ENCODE assay signal across 31 mouse cellular contexts in the genomic region with DNA sequence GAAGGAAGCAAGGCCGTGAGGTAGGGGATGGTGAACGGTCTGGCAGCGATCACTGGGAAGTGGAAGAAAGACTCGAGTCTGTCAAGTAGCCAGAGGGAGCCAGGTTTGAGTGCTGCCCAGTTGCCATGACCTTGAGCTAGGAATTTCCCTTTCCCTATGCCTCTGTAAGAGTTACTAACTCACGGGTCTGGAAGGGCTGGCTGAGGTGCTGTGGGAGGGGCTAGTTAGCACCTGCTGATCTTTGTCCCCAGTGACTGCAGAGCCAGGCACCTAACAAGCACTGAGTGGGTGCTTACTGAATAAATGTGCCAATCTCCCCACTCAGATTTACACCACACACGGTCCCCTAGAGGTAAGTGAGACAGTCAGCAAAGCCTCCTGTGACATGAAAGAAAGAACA. TPM values are rescaled to one million over a fixed set of nuclear protein-coding genes. Genes with fewer than 3 reads are reported as not detected.
DNase-seq lines count a peak whose midpoint lies in the region; ATAC-seq and TF ChIP-seq lines count a peak whose summit lies in the region.
"Had no signal": no experiment of that assay in that cellular context is flagged by ENCODE, and none has a peak within 500 bp of the region (broad histone marks: within the 10 kb centered on the region; RNA-seq: fewer than 3 reads in every experiment).

No protein-coding gene starts in this region.

- H3K4me1 ChIP-seq in heart, embryonic 12.5 days (replicated peaks), result no peaks in the 10 kb centered on the region
- peaks cover 0 to 23% of the 10 kb centered on the region in 2 experiments; a peak in 1 of 4 replicates for H3K4me1 ChIP-seq in ES-E14 (ENCODE audit: control insufficient read depth in 2 of 2, insufficient read depth in 2 of 2, low read length in 2 of 2, poor library complexity in 1 of 2)
- H3K4me1 ChIP-seq: forebrain, embryonic 10.5 days; hindbrain, embryonic 10.5 days; limb, embryonic 15.5 days; neural tube, embryonic 12.5 days had no signal

- H3K4me2 ChIP-seq in heart, embryonic 12.5 days, result no peak overlapping the region
- H3K4me2 ChIP-seq: limb, embryonic 15.5 days; neural tube, embryonic 12.5 days had no signal

- no peak overlapping the region for H3K9ac ChIP-seq in heart, embryonic 12.5 days
- H3K9ac ChIP-seq in ES-E14 (ENCODE audit: insufficient read depth, low read depth, low read length, poor library complexity, severe bottlenecking), result no peak overlapping the region
- H3K9ac ChIP-seq: limb, embryonic 15.5 days; neural tube, embryonic 12.5 days had no signal

- no peak overlapping the region for H3K4me3 ChIP-seq in heart, embryonic 12.5 days
- H3K4me3 ChIP-seq in ES-E14 (ENCODE audit: insufficient read depth in 1 of 2, low read depth in 1 of 2, low read length in 2 of 2, poor library complexity in 1 of 2, severe bottlenecking in 1 of 2), result no peak overlapping the region
- H3K4me3 ChIP-seq: forebrain, embryonic 10.5 days; hindbrain, embryonic 10.5 days; limb, embryonic 15.5 days; neural tube, embryonic 12.5 days had no signal

- H3K27me3 ChIP-seq in heart, embryonic 12.5 days (replicated peaks), result no peaks in the 10 kb centered on the region
- H3K27me3 ChIP-seq: limb, embryonic 15.5 days; neural tube, embryonic 12.5 days; Patski had no signal

- 80% methylated on average over 6 of the region's 6 CpGs for WGBS in heart, embryonic 12.5 days

- peaks cover 95% of the 10 kb centered on the region for H3K36me3 ChIP-seq in heart, embryonic 12.5 days
- peaks cover 82% of the 10 kb centered on the region for H3K36me3 ChIP-seq in ES-E14 (ENCODE audit: control insufficient read depth, insufficient read depth, low read length, poor library complexity, severe bottlenecking)

- peak overlapping the region; percentile 63 for H3K27ac ChIP-seq in heart, embryonic 12.5 days (ENCODE audit: poor library complexity, severe bottlenecking)
- peak overlapping the region; percentile 23; the same call in 1 of the 2 replicates for H3K27ac ChIP-seq in ES-E14 (ENCODE audit: insufficient read depth, low read depth, low read length, poor library complexity, severe bottlenecking)
- H3K27ac ChIP-seq: forebrain, embryonic 10.5 days; hindbrain, embryonic 10.5 days; kidney, postnatal 0 days; limb, embryonic 15.5 days; neural tube, embryonic 12.5 days had no signal

- no peak for DNase-seq in heart, adult 9 months (ENCODE audit: low spot score in 2 of 2)
- DNase-seq in kidney, postnatal 25 days, result peak; percentile 61 to 87
- DNase-seq in kidney, postnatal 10 days, result no peak
- DNase-seq in ES-E14 (ENCODE audit: low read depth, low spot score), result no peak
- DNase-seq in kidney, postnatal 36 days, result peak; percentile 69 to 77
- DNase-seq in urinary bladder, postnatal 36 days (ENCODE audit: low spot score in 2 of 2), result no peak
- DNase-seq in gastrocnemius, postnatal 10 days, result no peak
- DNase-seq: adrenal gland, adult 2 months; cerebellum, adult 18-20 months; cerebellum, postnatal 14 days; gastrocnemius, postnatal 14 days; heart, adult 18-20 months; left cerebral cortex, postnatal 4 days; lung, adult 2 months; lung, postnatal 14 days; midbrain, embryonic 14.5 days; right cerebral cortex, postnatal 14 days; thymus, postnatal 25 days had no signal

- no peaks in the 10 kb centered on the region for H3K9me3 ChIP-seq in heart, embryonic 12.5 days (replicated peaks)
- H3K9me3 ChIP-seq in ES-E14 (ENCODE audit: control insufficient read depth, insufficient read depth, low read depth, low read length), result no peaks in the 10 kb centered on the region
- H3K9me3 ChIP-seq: forebrain, embryonic 10.5 days; G1E; hindbrain, embryonic 10.5 days; limb, embryonic 15.5 days; neural tube, embryonic 12.5 days had no signal

- in situ Hi-C loops in ES-E14 (cut with MboI; ENCODE audit: low sequenced_read_pairs in 2 of 2, unreplicated experiment in 2 of 2), result no loop called here

- 0 out of 2 replicates have a peak, but pooled peaks have one; percentile 7 for ATAC-seq in heart, embryonic 12.5 days (ENCODE audit: insufficient number of reproducible peaks, low FRiP score)
- ATAC-seq: CD4-positive, CD25-positive, alpha-beta regulatory T cell, adult 4 months; forebrain, embryonic 16.5 days; hindbrain, embryonic 16.5 days; Patski had no signal

TF ChIP-seq in ES-E14, 5 proteins besides CTCF, POLR2A, EP300 and RAD21:
- TF ChIP-seq ZC3H11A (IDR thresholded peaks at IDR 0.05; ENCODE audit: borderline replicate concordance, low read depth, low read length) (no peak), ZNF384 (IDR thresholded peaks at IDR 0.05; ENCODE audit: low read depth, low read length) (no peak), MAFK (IDR thresholded peaks at IDR 0.05; ENCODE audit: insufficient read depth, low read depth, low read length) (no peak), HCFC1 (IDR thresholded peaks at IDR 0.05; ENCODE audit: borderline replicate concordance, insufficient read depth, low read length) (no peak), CHD2 (IDR thresholded peaks at IDR 0.05; ENCODE audit: low read depth, low read length) (no peak)

RNA-seq across cellular contexts. Expression of a gene that starts 8.4 kb away (rescaled TPM):
- 21.1 and 22.1 TPM in 2 replicates for polyA plus RNA-seq in heart, embryonic 12.5 days (2016; fragmentation: Nextera tagmentation; extraction: Ambion mirVana)
- 40.0 and 58.6 TPM in 2 replicates for total RNA-seq in ES-E14 (2012; rRNA removed)
- 10 to 100 TPM in 1 of 2 experiments, 1 to 10 TPM in 1; 9.8 to 10.2 TPM for total RNA-seq in gastrocnemius, postnatal 10 days (2021)

RNA-seq across cellular contexts. Expression of a gene that starts 11.2 kb away (rescaled TPM):
- polyA plus RNA-seq in heart, embryonic 12.5 days (2016; fragmentation: Nextera tagmentation; extraction: Ambion mirVana), result 533 and 538 TPM in 2 replicates
- total RNA-seq in ES-E14 (2012; rRNA removed), result 125 and 131 TPM in 2 replicates
- 100 to 1,000 TPM in 1 of 2 experiments, 10 to 100 TPM in 1; 95.5 to 120 TPM for total RNA-seq in gastrocnemius, postnatal 10 days (2021)

RNA-seq across cellular contexts. Expression of a gene that starts 56.5 kb away (rescaled TPM):
- polyA plus RNA-seq in heart, embryonic 12.5 days (2016; fragmentation: Nextera tagmentation; extraction: Ambion mirVana), result 1.0 and 1.2 TPM in 2 replicates
- total RNA-seq in ES-E14 (2012; rRNA removed), result 0.85 TPM in 2 replicates
- not detected for total RNA-seq in gastrocnemius, postnatal 10 days (2021)
- total RNA-seq: adrenal gland, adult 2 months; G1E; gastrocnemius, postnatal 14 days; heart, adult 18-20 months; left cerebral cortex, adult 8-10 months; left cerebral cortex, postnatal 4 days had no signal
- polyA plus RNA-seq: CD4-positive, CD25-positive, alpha-beta regulatory T cell, adult 4 months; forebrain, embryonic 10.5 days; G1E; spleen, adult 2 months had no signal

RNA-seq across cellular contexts. Expression of a gene that starts 57.2 kb away (rescaled TPM):
- 0.85 and 1.1 TPM in 2 replicates for polyA plus RNA-seq in heart, embryonic 12.5 days (2016; fragmentation: Nextera tagmentation; extraction: Ambion mirVana)
- 1.5 and 2.2 TPM in 2 replicates for total RNA-seq in ES-E14 (2012; rRNA removed)
- total RNA-seq in gastrocnemius, postnatal 10 days (2021), result under 1 TPM; 0.47 to 0.50 TPM
- polyA plus RNA-seq: CD4-positive, CD25-positive, alpha-beta regulatory T cell, adult 4 months had no signal

Comparison
In these comparisons a context has a peak if more than half of its experiments do, and no peak if none do; other contexts are left out.
1. DNase-seq: peak in kidney, postnatal 25 days (2 of 2) and kidney, postnatal 36 days (2 of 2); none in heart, adult 9 months (0 of 2), kidney, postnatal 10 days (single experiment), ES-E14 (single experiment), urinary bladder, postnatal 36 days (0 of 2) and gastrocnemius, postnatal 10 days (single experiment).